Mouse (Mus musculus) left cerebral cortex, postnatal 4 days (tissue): ENCODE measurements around the gene Slc35f6. TPM values are rescaled to one million over a fixed set of nuclear protein-coding genes. Genes with fewer than 3 reads are reported as not detected.

Source experiments
- DNase-seq: peaks from one replicate; pipeline ENCODE4 v3.0.0-alpha.2; 2022
- intact Hi-C: fragments of 180-260 bp; cut with DNase I; formaldehyde crosslinking; loops from one replicate; pipeline ENCODE4 v1.15.1; 2025
- total RNA-seq, 2 experiments: library from RNA; stranded (reverse); gene quantifications; 2 replicates each; pipeline ENCODE4 v1.2.3; 2021

Slc35f6 gene
- total RNA-seq, result 10 to 100 TPM; 23.3 to 27.9 TPM

DNA sequence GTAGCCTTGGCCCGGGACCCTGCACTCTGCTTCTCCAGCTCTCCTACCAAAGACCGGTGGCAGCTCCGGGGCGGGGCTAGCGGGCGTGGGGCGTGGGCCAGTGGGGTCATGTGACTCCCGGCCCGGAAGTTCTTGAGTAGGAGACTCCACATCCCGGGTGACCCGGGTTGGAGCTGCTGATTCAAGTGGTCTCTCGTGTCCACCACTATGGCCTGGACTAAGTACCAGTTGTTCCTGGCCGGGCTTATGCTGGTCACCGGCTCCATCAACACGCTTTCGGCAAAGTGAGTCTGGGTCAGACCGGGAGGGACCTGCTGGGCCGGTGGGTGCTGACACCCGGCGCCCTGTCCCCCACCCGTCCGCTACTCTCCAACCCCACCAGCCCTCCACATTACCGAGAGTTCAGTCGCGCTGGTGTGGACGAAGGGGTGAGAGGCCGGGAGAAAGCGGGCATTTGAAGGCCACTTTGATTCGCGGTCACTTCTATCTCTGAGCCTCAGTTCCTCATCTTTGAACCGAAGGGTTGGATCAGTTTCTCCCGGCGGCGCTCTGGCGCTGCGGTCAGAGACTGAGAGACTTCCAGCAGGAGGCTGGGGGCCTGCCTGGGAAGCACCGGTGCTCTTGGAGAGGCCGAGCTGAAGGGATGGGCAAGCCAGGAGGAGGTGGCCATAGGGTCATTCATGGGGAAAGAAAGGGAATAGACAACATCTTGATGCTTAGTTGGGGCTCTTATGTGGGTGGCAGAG is at the start of gene Slc35f6:
TSS of gene Slc35f6 (plus strand) at position 119 of the 746 bp plus-strand sequence.
- peak; percentile 94 for DNase-seq
- intact Hi-C loops, result no loop called here

DNA sequence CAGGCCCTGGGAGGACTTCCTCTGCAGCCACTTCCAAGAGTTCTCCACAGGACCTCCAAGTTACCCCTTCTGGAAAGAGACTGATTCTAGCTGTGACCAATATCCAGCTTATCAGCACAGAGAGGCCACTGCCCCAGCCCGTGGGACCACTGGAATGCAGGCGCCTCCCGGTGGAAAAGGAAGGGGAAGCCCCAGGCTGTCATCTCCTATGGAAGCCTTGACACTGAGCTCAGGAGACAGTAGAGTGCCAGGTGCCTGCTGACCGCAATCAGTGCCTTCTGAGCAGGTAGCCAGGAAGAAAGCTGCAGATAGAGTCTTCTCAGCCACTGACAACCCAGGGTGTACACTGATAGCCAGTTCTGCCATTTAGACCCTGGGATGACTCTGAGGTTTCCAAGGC is 46.3 kb upstream of the Slc35f6 start:
- no peak for DNase-seq
- intact Hi-C loops, result no loop called here

DNA sequence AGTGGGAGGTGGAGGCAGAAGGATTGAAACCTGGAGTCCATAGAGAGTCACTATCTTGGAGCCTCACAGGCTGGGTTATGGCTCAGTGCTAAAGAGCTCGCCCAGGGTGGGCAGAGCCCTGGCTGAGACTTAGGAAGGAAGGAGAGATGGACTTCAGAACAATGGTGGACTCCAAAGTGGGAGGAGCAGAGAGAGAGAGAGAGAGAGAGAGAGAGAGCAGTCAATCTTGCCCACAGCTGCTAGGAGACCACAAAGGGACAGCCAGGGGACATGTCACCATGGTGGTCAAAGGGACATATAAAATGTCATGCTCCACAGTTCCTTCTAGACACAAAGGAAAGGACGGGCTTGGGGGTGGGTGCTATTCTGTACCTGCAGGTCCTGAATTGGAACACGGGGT is 44.5 kb upstream of the Slc35f6 start:
- DNase-seq, result no peak
- intact Hi-C loops, result no loop called here

DNA sequence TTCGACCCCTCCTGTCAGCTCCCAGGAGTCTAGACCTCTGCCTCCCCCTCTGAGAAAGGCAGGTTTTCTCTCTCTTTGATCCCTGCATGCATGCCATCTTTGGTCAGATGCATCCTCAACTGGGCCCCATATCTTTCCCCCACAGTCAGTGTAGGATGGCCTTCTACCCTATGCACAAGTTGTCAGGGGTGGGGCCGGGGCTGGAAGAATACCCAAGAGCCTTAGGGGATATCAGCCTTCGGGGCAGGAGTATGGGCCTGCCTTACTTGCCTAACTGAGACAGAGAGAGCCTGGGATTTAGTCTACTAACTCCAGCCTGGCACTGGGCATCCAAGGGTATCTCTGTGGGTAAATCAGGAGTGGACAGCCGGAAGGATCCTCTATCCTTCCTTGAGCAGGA is 43.8 kb upstream of the Slc35f6 start:
- DNase-seq, result no peak
- intact Hi-C loops, result no loop called here

DNA sequence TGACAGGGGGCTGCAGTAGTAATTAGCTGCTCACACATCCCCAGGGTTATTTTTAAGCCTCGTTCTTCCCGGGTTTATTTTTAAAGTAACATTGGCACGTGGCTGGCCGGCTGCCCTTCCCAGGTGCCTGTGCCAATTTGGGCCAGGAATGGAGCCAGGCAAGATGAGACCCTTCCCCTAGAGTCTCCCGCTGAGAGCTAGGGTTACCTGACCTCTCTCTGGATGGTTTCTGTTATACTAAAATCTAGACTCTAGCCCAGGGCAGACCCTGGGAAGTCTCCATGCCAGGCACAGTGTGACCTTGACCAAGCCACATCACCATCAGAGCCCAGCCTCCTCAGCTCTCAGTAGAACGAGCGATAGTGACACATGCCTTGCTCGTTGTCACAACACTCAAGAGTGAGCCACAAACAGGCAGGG is 43.0 kb upstream of the Slc35f6 start:
- no peak for DNase-seq
- intact Hi-C loops, result no loop called here

DNA sequence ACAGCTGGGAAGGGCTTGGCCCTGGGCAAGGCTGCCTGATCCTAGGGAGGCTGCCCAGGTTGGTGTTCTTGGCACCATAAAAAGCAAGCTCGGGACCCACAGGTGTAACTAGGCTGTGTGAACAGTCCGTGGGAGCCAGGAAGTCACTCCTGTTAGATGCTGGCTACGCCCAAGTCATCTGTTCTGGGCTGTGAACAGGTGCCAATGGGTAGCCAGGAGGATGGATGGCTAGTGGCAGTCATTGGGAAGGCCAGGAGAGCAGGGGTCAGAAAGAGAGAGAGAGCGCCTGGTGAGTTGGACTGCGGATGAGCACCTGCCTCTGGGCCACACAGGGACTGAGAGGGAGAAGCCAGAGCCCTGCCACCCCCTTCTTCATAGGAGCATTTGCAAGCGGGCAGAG is 42.1 kb upstream of the Slc35f6 start:
- DNase-seq, result no peak
- intact Hi-C loops, result no loop called here

DNA sequence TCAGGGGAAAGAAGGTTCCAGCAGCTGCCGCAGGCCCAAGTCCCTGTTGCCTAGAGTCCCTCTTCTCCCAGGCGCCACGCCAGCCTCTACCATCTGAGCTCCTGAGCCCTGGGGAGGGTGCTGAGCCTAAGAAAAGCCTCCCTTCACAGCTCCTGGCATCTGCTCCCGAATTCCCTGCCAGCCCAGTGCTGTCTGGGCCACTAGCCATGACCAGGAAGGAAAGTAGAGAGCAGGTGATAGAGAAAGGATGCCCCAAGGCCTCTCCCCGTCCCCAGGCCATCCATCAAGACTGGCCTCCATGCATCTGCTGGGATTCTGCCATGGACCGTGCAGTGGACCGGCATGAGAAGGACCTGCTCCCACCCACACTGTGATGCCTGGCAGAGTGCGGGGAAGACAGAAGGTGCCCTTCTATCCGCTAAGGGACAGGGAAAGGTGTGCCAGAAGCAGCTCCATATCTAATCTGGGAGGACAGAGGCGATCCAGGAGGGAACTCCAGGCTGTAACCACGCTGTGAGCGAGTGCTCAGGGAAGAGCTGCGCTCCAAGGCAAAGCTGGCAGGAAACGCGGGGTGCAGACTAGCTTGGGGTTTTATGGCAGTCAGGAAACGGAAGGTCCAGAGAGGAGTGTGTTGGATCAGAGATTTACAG is 41.2 kb upstream of the Slc35f6 start:
- peak; percentile 95 for DNase-seq
- intact Hi-C loops, result no loop called here

DNA sequence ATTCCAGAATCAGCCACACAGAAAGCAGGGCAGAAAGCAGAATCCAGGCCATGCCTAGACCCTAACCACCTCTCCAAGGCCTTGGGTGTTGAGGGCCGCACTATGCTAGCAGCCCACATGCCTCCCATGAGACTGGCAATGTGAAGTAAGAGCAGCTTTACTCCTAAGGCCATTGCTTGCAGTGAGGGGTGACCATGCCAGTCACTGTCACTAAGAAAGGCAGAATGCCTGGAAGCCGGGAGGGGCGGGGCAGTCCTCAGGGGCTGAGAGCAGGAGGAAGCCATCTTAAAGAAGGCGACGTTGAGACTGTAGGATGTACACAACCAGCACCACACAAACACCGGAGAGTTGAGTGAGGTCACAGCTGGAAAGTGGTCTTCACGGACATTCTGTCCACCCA is 38.6 kb upstream of the Slc35f6 start:
- intact Hi-C loops, result no loop called here
- no peak for DNase-seq

DNA sequence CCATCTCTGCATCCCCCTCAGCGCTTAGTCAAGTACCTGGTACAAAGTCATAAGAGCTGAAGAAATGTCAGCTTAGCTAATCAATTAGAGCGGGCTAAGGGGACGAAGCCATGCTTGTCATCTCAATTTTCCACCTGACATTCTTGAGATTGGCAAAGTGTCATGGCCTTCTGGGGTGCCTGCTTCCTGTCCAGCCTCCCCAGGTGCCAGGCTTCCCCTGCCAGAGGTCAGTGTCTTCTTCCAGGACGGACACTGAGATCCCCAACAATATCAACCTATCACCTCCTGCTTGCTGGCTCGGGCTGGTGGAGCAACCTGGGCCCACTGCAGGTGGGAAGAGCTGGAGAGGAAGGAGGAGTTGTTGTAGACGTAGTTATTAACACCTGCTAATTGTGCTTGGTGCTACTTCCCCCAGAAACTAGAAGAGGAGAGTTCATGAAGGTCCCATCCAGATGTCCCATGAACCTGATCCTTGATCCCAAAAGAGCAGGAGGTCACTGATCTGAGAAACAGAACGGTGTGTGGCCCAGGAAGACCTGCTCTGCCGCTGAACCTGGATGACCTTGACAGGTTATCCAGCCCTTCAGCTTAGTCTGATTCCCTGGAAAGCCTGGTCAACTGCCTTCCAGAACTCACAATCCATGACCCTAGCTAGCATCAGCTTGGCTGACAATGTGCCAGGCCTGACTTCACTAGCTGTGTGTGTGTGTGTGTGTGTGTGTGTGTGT is 37.7 kb upstream of the Slc35f6 start:
- intact Hi-C loops, result no loop called here
- DNase-seq, result no peak

DNA sequence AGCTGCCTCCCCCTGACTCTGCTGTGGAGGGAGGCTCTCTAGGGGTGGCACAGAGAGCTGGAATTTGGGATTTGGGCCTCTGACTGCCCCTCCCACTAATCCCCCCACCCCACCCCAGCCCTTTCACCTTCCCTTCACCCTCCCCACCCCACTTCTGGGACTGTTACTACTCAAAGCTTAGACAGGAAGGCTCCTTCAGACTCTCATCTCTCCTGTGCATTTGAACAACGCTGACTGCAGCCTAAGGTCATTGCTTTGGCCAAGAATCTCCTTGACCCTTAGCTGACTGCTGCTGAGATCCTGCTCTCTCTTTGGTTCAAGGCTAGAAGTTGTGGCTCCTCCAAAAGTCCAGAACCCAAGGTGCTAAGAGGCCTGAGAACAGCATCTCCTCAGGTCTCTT is 36.6 kb upstream of the Slc35f6 start:
- intact Hi-C loops, result no loop called here
- no peak for DNase-seq

DNA sequence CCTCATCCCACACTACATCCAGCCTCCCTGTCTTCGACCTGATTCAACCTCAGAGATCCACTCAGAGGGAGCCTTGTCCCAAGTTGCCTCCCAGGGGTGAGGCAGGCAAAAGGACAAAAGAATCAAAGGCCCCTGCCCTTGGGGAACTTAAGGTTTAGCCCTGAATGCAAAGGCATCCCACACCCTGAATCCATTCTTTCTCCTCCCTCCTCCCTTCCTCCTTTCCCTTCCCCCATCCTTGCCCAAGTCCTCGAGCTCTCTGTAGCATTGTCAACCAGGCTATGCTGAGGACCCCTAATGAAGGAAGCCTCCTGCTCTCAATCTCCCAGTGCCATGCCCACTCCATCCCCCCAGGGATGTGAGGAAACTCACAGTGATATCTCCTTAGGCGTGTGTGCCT is 36.0 kb upstream of the Slc35f6 start:
- DNase-seq, result no peak
- intact Hi-C loops, result no loop called here

DNA sequence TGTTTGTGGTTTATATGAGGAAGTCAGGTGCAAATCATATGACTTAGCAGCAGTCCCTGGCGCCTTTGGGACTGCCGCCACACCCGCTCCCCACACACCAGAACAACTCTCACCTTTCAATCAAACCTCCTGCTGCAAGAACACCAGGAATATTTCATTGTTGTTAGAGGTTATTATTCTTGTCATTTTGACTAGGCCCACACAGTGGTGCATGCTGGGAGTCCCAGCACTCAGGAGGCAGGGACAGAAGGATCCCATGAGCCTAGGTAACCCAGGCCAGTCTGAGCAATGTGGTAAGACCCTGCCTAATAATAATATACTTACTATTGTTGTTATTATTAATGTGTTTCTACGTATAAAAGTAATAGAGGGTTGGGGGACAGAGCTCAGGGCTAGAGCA is 35.2 kb upstream of the Slc35f6 start:
- intact Hi-C loops, result no loop called here
- no peak for DNase-seq

DNA sequence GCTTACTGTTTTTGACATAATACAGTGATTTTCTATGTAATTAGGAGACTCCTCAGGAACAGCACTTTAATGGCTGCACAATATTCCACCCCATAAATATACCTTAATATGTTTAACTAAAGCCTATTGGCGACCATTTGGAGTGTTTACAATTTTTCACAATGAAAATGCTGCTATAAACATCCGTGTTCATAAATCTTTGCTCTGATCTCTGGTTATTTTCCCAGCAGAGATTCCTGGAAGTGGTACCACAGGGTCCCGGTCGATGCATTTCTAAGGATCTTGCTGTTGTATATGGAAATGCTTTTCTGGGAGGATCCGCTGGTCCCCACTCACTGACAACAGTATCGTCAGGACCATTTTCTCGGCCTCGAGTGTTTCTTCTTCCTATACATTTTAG is 34.5 kb upstream of the Slc35f6 start:
- no peak for DNase-seq
- intact Hi-C loops, result no loop called here

DNA sequence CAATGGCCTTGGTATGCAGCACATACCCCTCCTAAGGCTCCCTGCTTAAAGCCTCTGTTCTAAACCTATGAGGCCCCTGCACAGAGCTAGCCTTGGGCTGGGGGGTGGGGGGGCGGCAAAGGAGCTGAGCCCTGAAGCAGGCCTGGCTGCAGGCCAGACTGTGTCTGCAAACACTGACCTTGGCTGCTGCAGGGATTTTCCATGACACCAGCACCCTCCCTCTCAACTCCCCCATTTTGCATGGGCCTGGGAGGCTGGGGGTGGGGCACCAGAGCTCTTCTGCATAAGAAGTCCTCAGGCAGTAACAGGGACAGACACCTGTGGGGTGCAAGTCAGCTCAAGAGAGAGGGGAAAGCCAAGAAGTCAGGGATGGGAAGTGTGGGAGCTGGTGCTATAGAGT is 33.5 kb upstream of the Slc35f6 start:
- intact Hi-C loops, result no loop called here
- DNase-seq, result peak; percentile 35

DNA sequence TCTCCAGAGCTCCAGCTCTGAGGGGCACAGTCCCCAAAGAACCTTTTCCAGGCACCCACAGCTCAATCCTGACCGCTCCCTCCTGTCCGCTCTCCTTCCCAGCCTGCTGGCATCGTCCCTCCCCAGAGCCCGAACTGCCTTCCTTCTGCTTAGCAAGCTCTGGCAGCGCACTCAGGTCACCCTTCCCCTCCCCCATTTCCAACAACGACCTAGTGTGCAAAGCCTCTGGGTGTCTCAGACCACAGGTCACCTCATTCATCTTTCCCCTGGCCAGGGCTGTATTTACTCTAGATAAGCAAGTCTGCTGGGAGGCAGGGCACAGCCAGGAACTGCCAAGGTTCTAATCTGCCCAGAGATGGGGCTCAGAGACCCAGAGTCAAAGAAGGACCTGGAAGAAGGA is 32.3 kb upstream of the Slc35f6 start:
- DNase-seq, result no peak
- intact Hi-C loops, result no loop called here

DNA sequence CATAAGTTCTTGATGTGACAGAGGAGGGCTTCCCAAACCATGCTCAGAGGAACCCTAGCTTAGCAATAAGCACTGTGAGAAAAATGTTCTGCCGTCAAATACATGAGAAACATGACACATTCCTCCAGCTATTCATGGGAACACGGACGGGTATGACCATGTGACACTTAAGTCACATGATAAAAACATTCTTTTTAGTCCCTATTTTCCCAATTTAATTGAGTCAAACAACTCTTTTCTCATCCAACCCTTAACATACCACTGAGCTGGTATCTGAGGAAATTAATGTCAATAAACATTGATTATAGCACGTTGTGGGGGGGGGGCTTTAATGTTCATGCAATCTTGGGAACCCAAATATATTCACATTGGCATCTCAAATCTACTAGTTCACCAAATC is 31.9 kb upstream of the Slc35f6 start:
- intact Hi-C loops, result no loop called here
- no peak for DNase-seq

DNA sequence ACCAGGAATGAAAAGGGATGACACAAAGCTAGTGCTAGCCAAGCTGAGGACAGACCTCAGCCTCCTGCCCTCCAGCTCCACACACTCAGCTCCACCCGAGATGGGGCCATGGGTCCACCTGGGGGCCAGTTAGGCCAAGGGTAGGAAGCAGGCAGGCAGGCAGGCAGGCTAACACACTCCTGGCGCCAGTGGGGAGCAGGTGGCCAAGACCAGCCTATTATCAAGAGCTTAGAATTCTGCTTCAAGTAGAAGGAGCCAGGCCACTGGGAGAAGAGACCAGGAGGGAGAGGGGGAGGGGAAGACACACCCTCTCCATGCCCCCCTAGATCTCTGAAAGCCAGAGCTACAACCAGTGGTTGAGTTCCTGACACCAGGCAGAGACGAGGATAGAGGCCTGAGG is 31.1 kb upstream of the Slc35f6 start:
- no peak for DNase-seq
- intact Hi-C loops, result no loop called here

DNA sequence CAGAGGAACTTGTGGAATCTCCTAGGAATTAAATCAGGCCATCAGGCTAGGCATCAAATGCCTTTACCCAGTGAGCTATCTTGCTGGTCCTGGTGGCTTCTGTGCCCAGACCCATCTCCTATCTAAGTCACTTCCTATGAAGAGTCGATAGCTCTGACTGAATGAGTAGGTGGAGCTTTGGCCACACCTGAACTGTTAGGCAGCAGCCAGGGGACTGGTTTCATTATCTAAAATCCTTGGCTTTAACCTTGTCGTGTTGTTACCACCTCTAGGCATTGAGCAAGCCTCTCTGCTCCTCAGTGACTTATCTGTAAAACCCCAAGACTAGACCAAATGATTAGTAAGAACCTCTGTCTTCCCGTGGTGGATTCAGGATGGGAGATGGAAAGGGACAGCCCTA is 30.4 kb upstream of the Slc35f6 start:
- intact Hi-C loops, result no loop called here
- DNase-seq, result no peak

DNA sequence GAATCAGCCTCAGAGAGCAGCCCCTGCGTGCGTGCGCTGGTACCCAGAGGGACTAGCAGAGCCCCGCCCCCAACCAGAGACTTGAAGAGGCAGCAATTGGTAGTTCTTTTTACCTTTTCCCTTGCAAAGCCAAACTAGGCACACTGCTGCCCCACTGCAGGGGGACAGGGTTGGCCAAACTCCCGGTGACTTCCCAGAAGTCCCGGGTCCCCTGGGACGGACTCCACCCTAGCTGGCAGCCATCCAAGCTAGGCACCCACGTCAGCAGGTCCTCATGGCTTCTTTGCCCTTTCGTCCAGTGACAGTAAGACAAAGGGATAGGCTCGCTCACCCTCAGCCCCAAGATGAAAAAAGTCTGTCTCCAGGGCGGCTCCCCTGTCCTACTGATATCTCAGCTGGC is 29.9 kb upstream of the Slc35f6 start:
- intact Hi-C loops, result no loop called here
- DNase-seq, result no peak

DNA sequence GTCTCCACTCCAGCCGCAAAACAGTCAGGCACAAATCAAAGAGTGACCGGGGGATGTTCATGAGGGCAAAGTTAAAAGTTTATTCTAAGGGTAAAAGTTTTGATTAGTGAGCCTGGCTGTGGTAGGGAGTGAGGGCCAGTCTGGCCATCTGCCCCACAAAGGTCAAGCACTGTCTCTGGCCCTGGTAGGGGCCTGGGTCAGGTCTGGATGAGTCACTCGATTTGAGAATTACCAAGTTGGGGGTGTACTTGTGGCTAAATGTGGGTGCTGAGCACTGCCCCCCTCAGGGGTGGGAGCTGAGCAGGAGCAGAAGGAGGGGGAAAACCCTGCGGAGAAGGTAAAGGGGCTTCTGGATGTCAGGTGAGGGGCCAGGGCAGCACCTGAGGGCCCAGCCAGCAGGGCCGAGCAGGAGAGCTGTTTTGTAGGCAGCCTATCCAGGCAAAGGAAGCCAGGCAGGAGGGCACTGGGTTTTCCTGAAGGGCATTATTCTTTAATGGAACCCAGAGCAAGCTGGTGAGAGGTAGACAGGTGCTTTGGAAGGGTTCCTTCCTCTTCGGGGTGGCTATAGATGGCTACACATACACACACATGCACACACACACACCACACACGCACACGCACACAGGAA is 29.2 kb upstream of the Slc35f6 start:
- DNase-seq, result no peak
- intact Hi-C loops, result no loop called here

DNA sequence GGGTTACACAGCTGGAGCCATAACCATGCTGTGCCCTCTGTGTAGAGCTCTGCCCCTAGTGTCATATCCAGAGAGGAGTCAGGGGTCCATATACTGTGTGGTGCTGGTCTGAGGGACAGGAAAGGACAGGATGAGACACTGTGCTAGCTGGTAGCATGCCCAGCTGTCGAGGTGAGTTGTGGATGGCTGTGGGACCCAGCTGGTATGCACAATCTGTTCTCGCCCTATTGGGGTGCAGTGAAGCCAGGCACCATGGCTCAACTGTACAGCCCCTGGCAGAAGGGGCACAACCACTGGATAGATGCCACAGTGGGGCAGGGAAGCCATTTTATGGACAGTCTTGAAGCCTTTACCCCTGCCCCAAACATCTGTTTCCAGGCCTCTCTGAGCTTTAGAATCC is 28.5 kb upstream of the Slc35f6 start:
- DNase-seq, result no peak
- intact Hi-C loops, result no loop called here

DNA sequence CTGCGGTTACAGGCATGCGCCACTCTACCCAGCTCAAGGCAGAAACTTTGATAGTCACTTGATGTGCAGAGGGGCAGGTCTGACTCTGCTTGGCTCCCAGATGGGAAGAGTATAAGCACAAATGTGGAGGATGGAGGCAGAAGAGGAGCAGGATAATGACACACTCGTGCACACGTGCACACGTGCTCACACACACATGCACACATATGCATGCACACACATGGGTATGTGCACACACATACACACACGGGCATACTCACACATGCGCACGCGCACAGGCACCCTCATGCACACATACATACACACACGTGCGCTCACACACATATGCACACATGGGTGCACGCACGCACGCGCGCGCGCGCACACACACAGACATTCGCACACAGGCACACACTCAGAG is 27.2 kb upstream of the Slc35f6 start:
- intact Hi-C loops, result no loop called here

More for the DNA sequence above, 27.2 kb upstream of the Slc35f6 start:
- DNase-seq, result no peak
